Mouse (Mus musculus) stomach, postnatal 0 days (tissue): Measurements from ENCODE around the gene Rgma. TPM values are rescaled to one million over a fixed set of nuclear protein-coding genes. Genes with fewer than 3 reads are reported as not detected.

Experiments used
- ATAC-seq: fragments of 200-750 bp; cut with Nextera tagmentation; 2 replicates; pipeline ENCODE4 v1.8.0; 2017; ENCODE audit not compliant: low FRiP score, low TSS enrichment
- DNase-seq: peaks from one replicate; pipeline ENCODE4 v3.0.0-alpha.2; 2016; ENCODE audit warnings: low spot score
- H3K27ac ChIP-seq: fragments of 300-500 bp; sonication (generic); replicated peaks from 2 replicates; pipeline ENCODE4 v1.5.1; 2014; ENCODE audit warnings: mild to moderate bottlenecking, control low read depth
- H3K27me3 ChIP-seq: fragments of 300-500 bp; sonication (generic); 2 replicates; pipeline ENCODE4 v1.6.1; 2014; ENCODE audit warnings: low read length; ENCODE audit not compliant: control insufficient read depth, insufficient read depth
- H3K36me3 ChIP-seq: fragments of 300-500 bp; sonication (generic); 2 replicates; pipeline ENCODE4 v1.6.1; 2014; ENCODE audit warnings: low read length, mixed read lengths; ENCODE audit not compliant: control insufficient read depth, insufficient read depth
- H3K4me1 ChIP-seq: fragments of 300-500 bp; sonication (generic); replicated peaks from 2 replicates; pipeline ENCODE4 v1.6.1; 2014; ENCODE audit warnings: antibody characterized with exemption; ENCODE audit not compliant: control insufficient read depth, insufficient read depth
- H3K4me2 ChIP-seq: fragments of 300-500 bp; sonication (generic); replicated peaks from 2 replicates; pipeline ENCODE4 v1.6.1; 2014; ENCODE audit warnings: low read depth, mild to moderate bottlenecking, control low read depth, moderate library complexity
- H3K4me3 ChIP-seq: fragments of 300-500 bp; sonication (generic); 2 replicates; pipeline ENCODE4 v1.5.1; 2014; ENCODE audit warnings: low read depth, low read length, control low read depth
- H3K9ac ChIP-seq: fragments of 300-500 bp; sonication (generic); 2 replicates; pipeline ENCODE4 v1.6.1; 2014; ENCODE audit warnings: mild to moderate bottlenecking, low read length, control low read depth, mixed read lengths
- H3K9me3 ChIP-seq: fragments of 300-500 bp; sonication (generic); 2 replicates; pipeline ENCODE4 v1.6.1; 2016; ENCODE audit warnings: low read length; ENCODE audit not compliant: control insufficient read depth
- CTCF ChIP-seq: IDR thresholded peaks from 2 replicates; pipeline ENCODE4 v1.5.1; 2016; ENCODE audit warnings: antibody characterized with exemption, low read depth, mild to moderate bottlenecking, moderate library complexity
- EP300 ChIP-seq: optimal IDR thresholded peaks from 2 replicates; pipeline ENCODE3; 2016; ENCODE audit warnings: antibody characterized with exemption
- WGBS: fragments of 180-500 bp; shearing (Covaris S2); extraction: QIAGEN DNeasy Blood & Tissue Kit; methylation state at CpG from one replicate; pipeline ENCODE4 v1.1.7; 2014; 5-methylcytosine and 5-hydroxymethylcytosine counted together
- polyA plus RNA-seq: library from polyadenylated mRNA; unstranded; fragments of >200 nt; fragmentation: Nextera tagmentation; extraction: Ambion mirVana; gene quantifications from 2 replicates; pipeline ENCODE4 v1.2.1, GENCODE M21; 2015

Rgma gene
- polyA plus RNA-seq, 1 experiment from 2014 or later: 4.5 TPM

DNA sequence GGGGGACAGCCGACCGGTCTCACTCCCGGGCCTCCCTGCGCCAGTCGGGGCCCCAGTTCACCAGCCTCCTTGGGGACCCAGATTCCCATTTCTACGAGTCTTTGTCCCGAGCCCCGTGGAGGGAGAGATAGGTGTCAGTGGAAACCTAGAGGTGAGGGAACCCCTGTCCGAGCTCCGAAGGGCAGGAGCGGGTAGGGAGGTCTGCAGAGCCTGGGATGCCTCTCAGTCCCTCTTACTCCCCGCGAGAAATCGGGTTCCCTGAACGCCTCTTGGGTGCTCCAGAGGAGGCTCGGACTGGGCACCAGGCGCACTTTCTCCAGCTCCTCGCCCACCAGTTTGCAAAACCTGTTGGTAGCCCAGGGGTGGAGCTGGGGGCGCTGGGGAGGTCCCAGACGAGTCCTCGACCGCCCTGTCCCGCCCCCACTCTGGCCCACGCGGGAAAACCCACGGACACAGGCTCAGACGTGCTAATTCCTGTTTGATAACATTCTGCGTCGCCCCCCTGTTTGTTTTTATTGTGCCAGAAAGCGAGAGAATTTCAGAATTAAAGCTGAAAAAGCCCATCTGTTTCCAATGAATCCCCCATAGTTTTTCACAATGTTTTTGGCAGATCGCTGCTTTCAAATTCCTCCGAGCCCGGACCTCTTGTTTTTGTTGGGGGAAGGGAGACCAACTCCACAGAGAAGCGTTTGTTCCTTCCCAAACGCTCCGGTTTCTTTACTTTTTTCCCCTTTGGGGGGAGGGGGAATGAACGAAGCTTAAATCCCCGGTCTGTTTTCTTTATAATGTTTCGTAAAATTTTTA lies 16.4 kb downstream of the Rgma start:
- WGBS: under 1% methylated on average over 39 of the region's 39 CpGs
- Histone ChIP-seq H3K4me3 (peak overlapping the region; percentile 76), H3K27me3 (no peaks in the 10 kb centered on the region), H3K4me1 (peaks cover 6% of the 10 kb centered on the region; the same call in 1 of the 2 replicates), H3K9ac (peak overlapping the region; percentile 85), H3K9me3 (no peaks in the 10 kb centered on the region), H3K27ac (peak overlapping the region; percentile 93), H3K36me3 (peaks cover 4% of the 10 kb centered on the region), H3K4me2 (peak overlapping the region; percentile 91)
- ATAC-seq (peak; percentile 13), DNase-seq (peak; percentile 40)
- TF ChIP-seq CTCF: no peak
- TF ChIP-seq EP300: peak; percentile 29

DNA sequence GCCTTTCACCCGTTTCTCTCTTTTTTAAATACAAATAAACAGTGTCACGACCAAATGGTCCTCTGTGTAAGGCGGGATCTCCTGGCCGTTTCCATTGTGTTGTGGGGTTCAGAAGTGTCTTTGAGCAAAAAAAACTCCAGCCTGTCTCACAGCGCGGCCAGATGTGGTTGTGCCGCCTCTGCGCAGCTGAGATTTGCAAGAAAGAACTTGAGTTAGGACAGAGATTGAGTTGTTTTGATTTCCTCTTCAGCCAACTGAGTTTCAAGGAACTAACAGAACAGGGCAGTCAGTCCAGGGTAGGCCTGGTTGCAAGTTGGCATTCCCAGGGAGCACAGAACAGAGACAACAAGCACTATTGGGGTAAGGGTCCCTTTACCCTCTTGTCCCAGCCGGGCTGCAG lies 17.1 kb downstream of the Rgma start:
- Histone ChIP-seq H3K27ac (peak overlapping the region; percentile 93), H3K27me3 (no peaks in the 10 kb centered on the region), H3K9me3 (no peaks in the 10 kb centered on the region), H3K9ac (peak overlapping the region; percentile 85), H3K36me3 (peaks cover 4% of the 10 kb centered on the region), H3K4me1 (peaks cover 6% of the 10 kb centered on the region; the same call in 1 of the 2 replicates), H3K4me2 (peak overlapping the region; percentile 91), H3K4me3 (peak overlapping the region; percentile 76)
- no peak for TF ChIP-seq CTCF
- TF ChIP-seq EP300: no peak
- no peak for DNase-seq
- ATAC-seq: no peak
- WGBS: 2% methylated on average over 9 of the region's 9 CpGs

DNA sequence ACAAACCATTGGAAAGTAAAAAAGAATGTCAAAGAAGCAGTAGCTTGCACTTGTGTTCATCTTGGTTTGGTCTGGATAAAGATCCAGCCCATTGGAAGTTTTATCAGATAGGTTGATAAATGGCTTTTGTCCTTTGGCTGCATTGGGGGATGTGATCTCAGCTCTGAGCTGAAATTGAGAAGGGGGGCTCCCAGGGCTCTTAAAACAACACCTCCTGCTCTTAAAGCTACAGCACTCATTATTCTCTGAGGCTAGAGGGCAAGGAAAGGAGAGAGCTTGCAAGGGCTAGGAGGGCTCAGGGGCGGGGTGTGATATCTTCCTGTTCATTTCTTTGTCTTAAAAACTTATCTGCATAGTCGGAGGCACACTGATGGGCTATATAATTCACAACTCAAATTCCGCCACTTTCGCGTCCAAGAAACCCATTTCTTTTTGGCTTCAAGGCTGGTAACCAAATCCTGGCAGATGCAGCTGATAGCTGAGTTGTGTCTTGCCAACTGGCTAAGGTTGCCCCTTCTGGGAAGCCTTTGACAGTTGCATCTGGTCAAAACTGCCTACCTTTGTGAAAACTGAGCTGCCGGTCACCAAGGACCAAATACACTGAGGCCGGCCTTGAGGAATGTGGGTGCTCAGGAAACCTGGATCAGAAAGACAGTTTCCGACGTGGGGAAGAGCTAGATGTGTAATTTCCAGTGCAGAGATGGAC lies 18.2 kb downstream of the Rgma start:
- 0 out of 2 replicates have a peak overlapping the region, but pooled peaks have one; percentile 18 for H3K9ac ChIP-seq
- peak overlapping the region; percentile 91 for H3K4me2 ChIP-seq
- H3K4me3 ChIP-seq: peak overlapping the region; percentile 76
- H3K27ac ChIP-seq: 0 out of 2 replicates have a peak overlapping the region, but pooled peaks have one; percentile 24
- ATAC-seq: no peak
- TF ChIP-seq EP300: no peak
- no peak for TF ChIP-seq CTCF
- H3K9me3 ChIP-seq: no peaks in the 10 kb centered on the region
- no peaks in the 10 kb centered on the region for H3K27me3 ChIP-seq
- no peaks in the 10 kb centered on the region; the same call in 1 of the 2 replicates for H3K36me3 ChIP-seq
- no peak for DNase-seq
- 33% methylated on average over 9 of the region's 9 CpGs for WGBS
- peaks cover 6% of the 10 kb centered on the region; the same call in 1 of the 2 replicates for H3K4me1 ChIP-seq

DNA sequence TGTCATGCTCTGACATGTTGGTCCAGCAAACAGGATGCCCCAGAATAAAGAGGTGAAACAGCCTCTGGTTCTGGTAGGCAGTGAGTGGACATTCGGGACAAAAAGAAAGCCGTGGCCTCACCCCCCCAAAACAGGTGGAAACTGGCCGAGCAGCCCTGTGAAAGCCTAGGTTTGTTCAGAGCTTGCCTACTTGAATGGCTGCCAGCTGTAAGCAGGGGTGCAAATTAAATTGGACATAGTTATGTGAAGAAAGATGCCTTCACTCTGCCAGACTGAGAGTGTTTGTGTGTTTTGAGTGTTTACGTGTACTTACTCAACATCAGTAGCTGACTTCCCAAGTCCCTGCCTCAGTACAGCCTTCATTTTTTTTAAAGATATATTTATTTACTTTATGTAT lies 18.7 kb downstream of the Rgma start:
- DNase-seq: no peak
- Histone ChIP-seq H3K4me1 (peaks cover 7% of the 10 kb centered on the region), H3K27me3 (no peaks in the 10 kb centered on the region), H3K4me2 (peak overlapping the region; percentile 91), H3K36me3 (no peaks in the 10 kb centered on the region; the same call in 1 of the 2 replicates), H3K4me3 (peak overlapping the region; percentile 76; the same call in 1 of the 2 replicates), H3K27ac (0 out of 2 replicates have a peak overlapping the region, but pooled peaks have one; percentile 24), H3K9me3 (no peaks in the 10 kb centered on the region), H3K9ac (0 out of 2 replicates have a peak overlapping the region, but pooled peaks have one; percentile 18)
- TF ChIP-seq CTCF (no peak), EP300 (no peak)
- no peak for ATAC-seq
- 30% methylated on average over 4 of the region's 4 CpGs for WGBS

DNA sequence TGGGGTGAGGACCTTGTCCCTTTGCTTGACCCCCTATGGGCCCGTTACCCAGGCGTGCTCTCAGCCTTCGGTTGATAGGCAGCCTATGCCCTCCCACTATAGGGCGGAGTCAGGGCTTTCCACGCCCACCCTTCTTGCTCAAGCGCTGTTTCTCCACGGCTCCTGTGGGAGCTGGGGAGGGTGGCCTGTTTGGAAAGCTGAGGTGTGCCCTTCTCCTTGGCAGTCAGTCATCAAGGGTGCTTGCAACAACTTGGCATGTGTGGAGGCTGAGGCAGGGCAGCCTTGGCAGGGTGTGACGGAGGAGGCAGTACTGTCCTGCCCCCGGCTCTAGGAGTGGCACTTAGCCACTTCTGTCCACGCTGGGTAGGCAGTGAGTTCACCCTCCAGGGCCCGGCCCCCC lies 23.0 kb downstream of the Rgma start:
- Histone ChIP-seq H3K4me2 (peak overlapping the region; percentile 20; the same call in 1 of the 2 replicates), H3K27me3 (no peaks in the 10 kb centered on the region), H3K9ac (0 out of 2 replicates have a peak overlapping the region, but pooled peaks have one; percentile 18), H3K9me3 (no peaks in the 10 kb centered on the region), H3K4me1 (peaks cover 8% of the 10 kb centered on the region), H3K4me3 (no peak overlapping the region), H3K36me3 (no peaks in the 10 kb centered on the region), H3K27ac (peak overlapping the region; percentile 56; the same call in 1 of the 2 replicates)
- peak; percentile 84 for DNase-seq
- no peak for TF ChIP-seq CTCF
- TF ChIP-seq EP300: no peak
- 9% methylated on average over 10 of the region's 11 CpGs for WGBS
- ATAC-seq: peak; percentile 76
